Mouse (Mus musculus): ENCODE data around the gene Acot7.

- no peak for TF ChIP-seq CTCF (IDR thresholded peaks at IDR 0.05; ENCODE audit: borderline replicate concordance, extremely low read depth, insufficient read depth, insufficient read length)
- no peak for TF ChIP-seq POLR2A (IDR thresholded peaks at IDR 0.05; ENCODE audit: borderline replicate concordance, extremely low read depth, insufficient read depth, insufficient read length, poor library complexity, severe bottlenecking)
Measured at GRCm38 (mm10) chr4:152212974-152213373, 35.0 kb downstream of the Acot7 start.
